Mouse (Mus musculus) liver, postnatal 0 days (tissue): ENCODE measurements around the gene Cdc14a.

Experiments
- CTCF ChIP-seq: sonication (generic); IDR thresholded peaks from 2 replicates; pipeline ENCODE4 v1.5.1; 2016; ENCODE audit warnings: antibody characterized with exemption, low read depth
- EP300 ChIP-seq: IDR thresholded peaks from 2 replicates; pipeline ENCODE4 v1.6.1; 2016; ENCODE audit warnings: antibody characterized with exemption, low read depth, mild to moderate bottlenecking

- TF ChIP-seq CTCF (no peak), EP300 (no peak)
Measured at GRCm38 (mm10) chr3:116335036-116335435, 88.8 kb downstream of the Cdc14a start.
